Mouse (Mus musculus): Measurements from ENCODE around the gene Acot3.
"Not testable (repeated sequence)": the region's sequence is repeated elsewhere in the genome, so short reads cannot be mapped to it uniquely, and the experiment has no call there.

The Acot3 gene

GRCm38 (mm10) chr12:84100604-84101492 is 48.9 kb downstream of the Acot3 start, which contains the start of gene Acot6:
Acot6 (plus strand) TSS chr12:84100654.
- in situ Hi-C loops (cut with MboI), result not testable (repeated sequence)

- in situ Hi-C loops (cut with MboI), result no loop called here
These were observed 49.5 kb downstream of the Acot3 start for GRCm38 (mm10) chr12:84101493-84101845.

- in situ Hi-C loops (cut with MboI), result no loop called here
These were observed 55.1 kb downstream of the Acot3 start for GRCm38 (mm10) chr12:84107012-84107411.

- in situ Hi-C loops (cut with MboI), result no loop called here
These were observed 55.7 kb downstream of the Acot3 start for GRCm38 (mm10) chr12:84107692-84108091.

- in situ Hi-C loops (cut with MboI), result no loop called here
These were observed 58.0 kb downstream of the Acot3 start for GRCm38 (mm10) chr12:84109924-84110323.
